Mouse (Mus musculus): ENCODE measurements around the gene Eif3j1. TPM values are rescaled to one million over a fixed set of nuclear protein-coding genes. Genes with fewer than 3 reads are reported as not detected.

Eif3j1 gene
- polyA plus RNA-seq, 1 experiment, result 9.4 TPM

- TF ChIP-seq POLR2A (IDR thresholded peaks at IDR 0.05; ENCODE audit: control insufficient read depth, low read depth, low read length) (no peak), CTCF (IDR thresholded peaks at IDR 0.05; ENCODE audit: control insufficient read depth, insufficient read depth, insufficient replicate concordance, low read depth, low read length) (no peak; the same call in 1 of the 2 replicates)
- Histone ChIP-seq H3K27ac (ENCODE audit: control insufficient read depth, insufficient read depth, low read depth, low read length) (no peak overlapping the region), H3K4me1 (ENCODE audit: control insufficient read depth, insufficient read depth, low read length) (no peaks in the 10 kb centered on the region), H3K27me3 (ENCODE audit: control insufficient read depth, insufficient read depth, low read length) (no peaks in the 10 kb centered on the region), H3K36me3 (ENCODE audit: control insufficient read depth, insufficient read depth, low read length) (peaks cover 2% of the 10 kb centered on the region), H3K4me3 (ENCODE audit: control insufficient read depth, low read depth, low read length) (no peak overlapping the region)
These were observed 73.7 kb downstream of the Eif3j1 start for GRCm38 (mm10) chr2:122102070-122102469.

Other genes with a start within 250 kb of the Eif3j1 start
- 1.6 and 2.0 TPM in 2 replicates for gene Frmd5, start 221.5 kb upstream of the Eif3j1 start, polyA plus RNA-seq (2012; rRNA removed)
- gene Casc4, start 161.6 kb upstream of the Eif3j1 start, polyA plus RNA-seq (2012; rRNA removed), result 17.8 and 19.6 TPM in 2 replicates
- 11.2 and 14.1 TPM in 2 replicates for gene Ctdspl2, start 72.5 kb upstream of the Eif3j1 start, polyA plus RNA-seq (2012; rRNA removed)
- gene Mageb3, start 72.5 kb upstream of the Eif3j1 start, polyA plus RNA-seq (2012; rRNA removed), result 5.4 and 5.6 TPM in 2 replicates
- 6.4 and 8.0 TPM in 2 replicates for gene Spg11, start 89.8 kb downstream of the Eif3j1 start, polyA plus RNA-seq (2012; rRNA removed)
- 35.8 and 163 TPM in 2 replicates for gene B2m, start 119.1 kb downstream of the Eif3j1 start, polyA plus RNA-seq (2012; rRNA removed)
- 108 and 122 TPM in 2 replicates for gene Trim69, start 132.2 kb downstream of the Eif3j1 start, polyA plus RNA-seq (2012; rRNA removed)
- gene Patl2, start 157.6 kb downstream of the Eif3j1 start, polyA plus RNA-seq (2012; rRNA removed), result 0.40 and 0.86 TPM in 2 replicates
- 1.3 and 1.6 TPM in 2 replicates for gene Terb2, start 157.7 kb downstream of the Eif3j1 start, polyA plus RNA-seq (2012; rRNA removed)
- gene Sord, start 206.2 kb downstream of the Eif3j1 start, polyA plus RNA-seq (2012; rRNA removed), result 740 and 863 TPM in 2 replicates

Measured in testis, adult 2 months (tissue).